Mouse (Mus musculus) common myeloid progenitor, adult 5-6 weeks (primary cell): ENCODE results near the gene Stoml3. TPM values are rescaled to one million over a fixed set of nuclear protein-coding genes. Genes with fewer than 3 reads are reported as not detected.
A peak's percentile ranks its signal among the peaks of the same experiment; 100 is the strongest.

Source experiments
- ATAC-seq: replicated peaks from 2 replicates; pipeline ENCODE4 v1.8.0; 2016; ENCODE audit warnings: low read depth, mild to moderate bottlenecking, moderate TSS enrichment, inconsistent platforms; ENCODE audit not compliant: poor library complexity, severe bottlenecking
- total RNA-seq: library from RNA; stranded (forward); fragments of 200-1000, 187-1606 nt; gene quantifications from 2 replicates; pipeline ENCODE4 v1.2.3, GENCODE M21; 2017

The Stoml3 gene
- total RNA-seq, result not detected in 2 replicates

GRCm38 (mm10) chr3:53488353-53488752 is at the start of gene Stoml3:
TSS of gene Stoml3 (plus strand) at chr3:53488653.
- ATAC-seq, result no peak

- no peak for ATAC-seq
Observed at GRCm38 (mm10) chr3:53445540-53445939, 42.9 kb upstream of the Stoml3 start.

GRCm38 (mm10) chr3:53446801-53447200 is 41.7 kb upstream of the Stoml3 start:
- no peak for ATAC-seq

- peak; percentile 99 for ATAC-seq
Observed at GRCm38 (mm10) chr3:53448208-53448607, 40.2 kb upstream of the Stoml3 start.

- no peak for ATAC-seq
Observed at GRCm38 (mm10) chr3:53450666-53451065, 37.8 kb upstream of the Stoml3 start.

- ATAC-seq, result no peak
Observed at GRCm38 (mm10) chr3:53452351-53452750, 36.1 kb upstream of the Stoml3 start.

- no peak for ATAC-seq
Observed at GRCm38 (mm10) chr3:53453346-53453745, 35.1 kb upstream of the Stoml3 start.

GRCm38 (mm10) chr3:53454005-53454404 is 34.4 kb upstream of the Stoml3 start:
- no peak for ATAC-seq

GRCm38 (mm10) chr3:53454561-53454960 is 33.9 kb upstream of the Stoml3 start:
- ATAC-seq, result no peak

- no peak for ATAC-seq
Observed at GRCm38 (mm10) chr3:53454984-53455383, 33.5 kb upstream of the Stoml3 start.

- no peak for ATAC-seq
Observed at GRCm38 (mm10) chr3:53457750-53458149, 30.7 kb upstream of the Stoml3 start.

GRCm38 (mm10) chr3:53460106-53460505 is 28.3 kb upstream of the Stoml3 start:
- peak; percentile 20; the same call in 1 of the 2 replicates for ATAC-seq

- ATAC-seq, result peak; percentile 2
Observed at GRCm38 (mm10) chr3:53462701-53463045, 25.8 kb upstream of the Stoml3 start.

GRCm38 (mm10) chr3:53463046-53463764 is 25.2 kb upstream of the Stoml3 start, which contains the start of the genes Nhlrc3 and Proser1:
TSS of gene Nhlrc3 (minus strand) at chr3:53463332.
TSS of gene Proser1 (plus strand) at chr3:53463666.
- ATAC-seq, result peak; percentile 86

- ATAC-seq, result no peak
Observed at GRCm38 (mm10) chr3:53463765-53464114, 24.7 kb upstream of the Stoml3 start.

- ATAC-seq, result no peak
Observed at GRCm38 (mm10) chr3:53464146-53464698, 24.2 kb upstream of the Stoml3 start.

GRCm38 (mm10) chr3:53465330-53465729 is 23.1 kb upstream of the Stoml3 start:
- no peak for ATAC-seq

GRCm38 (mm10) chr3:53466481-53466880 is 22.0 kb upstream of the Stoml3 start:
- peak; percentile 15 for ATAC-seq

GRCm38 (mm10) chr3:53467356-53467755 is 21.1 kb upstream of the Stoml3 start:
- ATAC-seq, result no peak

- no peak for ATAC-seq
Observed at GRCm38 (mm10) chr3:53469650-53470049, 18.8 kb upstream of the Stoml3 start.

- no peak for ATAC-seq
Observed at GRCm38 (mm10) chr3:53472061-53472460, 16.4 kb upstream of the Stoml3 start.

- no peak for ATAC-seq
Observed at GRCm38 (mm10) chr3:53474179-53474578, 14.3 kb upstream of the Stoml3 start.
